Mouse (Mus musculus) spleen, embryonic (tissue): ENCODE measurements around the gene Robo2.
"Not testable (repeated sequence)": the region's sequence is repeated elsewhere in the genome, so short reads cannot be mapped to it uniquely, and the experiment has no call there.

Experiments
- CTCF ChIA-PET: fragments of 350-600 bp; sonication (Branson Sonifier 250); formaldehyde crosslinking; loops from one replicate; lab custom pipeline; 2022; lab: Charles Lee

Robo2 gene

DNA sequence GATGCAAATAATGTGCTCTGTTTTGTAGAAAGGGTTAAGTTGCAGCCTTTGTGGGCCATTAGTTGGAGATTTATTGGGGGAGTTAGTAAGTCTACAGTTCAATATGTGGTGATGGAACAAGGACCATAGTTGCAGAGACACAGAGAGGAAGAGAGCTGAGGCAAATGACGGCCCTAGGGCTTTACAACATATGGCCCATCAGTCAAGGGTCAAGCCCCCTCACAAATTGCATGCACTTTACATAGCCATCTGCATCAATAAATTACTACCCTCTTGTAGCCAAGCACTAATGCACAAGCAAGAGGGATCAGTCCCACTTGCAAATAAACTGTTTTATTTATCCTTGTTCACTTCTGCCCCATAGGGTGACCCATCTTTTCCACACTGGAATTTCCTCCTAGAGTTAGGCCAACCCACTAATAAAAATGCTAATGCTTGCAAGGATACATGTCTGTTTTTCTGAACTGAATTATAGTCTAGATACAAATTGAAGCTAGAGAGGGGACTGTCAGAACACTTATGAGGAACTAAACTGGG lies 194.7 kb downstream of the Robo2 start:
- CTCF ChIA-PET: no interaction called here

DNA sequence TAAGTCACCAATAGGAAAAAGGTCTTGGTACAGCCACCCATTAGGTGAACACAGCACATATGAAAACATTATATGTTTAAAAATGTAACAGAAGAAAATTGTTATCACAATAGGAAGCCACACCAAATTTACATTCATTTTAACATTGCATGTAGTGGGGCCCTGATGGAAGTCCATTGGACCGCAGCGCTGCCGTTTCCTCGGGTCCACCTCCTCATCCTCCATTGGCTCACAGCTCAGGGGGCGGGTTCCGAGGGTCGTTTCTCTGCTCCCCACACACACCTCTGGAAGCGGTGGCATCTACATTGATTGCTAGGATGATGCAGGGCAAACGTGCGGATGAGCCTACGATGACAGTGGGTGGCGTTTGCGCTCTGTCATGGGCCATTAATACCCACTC lies 195.8 kb downstream of the Robo2 start:
- CTCF ChIA-PET: no interaction called here

DNA sequence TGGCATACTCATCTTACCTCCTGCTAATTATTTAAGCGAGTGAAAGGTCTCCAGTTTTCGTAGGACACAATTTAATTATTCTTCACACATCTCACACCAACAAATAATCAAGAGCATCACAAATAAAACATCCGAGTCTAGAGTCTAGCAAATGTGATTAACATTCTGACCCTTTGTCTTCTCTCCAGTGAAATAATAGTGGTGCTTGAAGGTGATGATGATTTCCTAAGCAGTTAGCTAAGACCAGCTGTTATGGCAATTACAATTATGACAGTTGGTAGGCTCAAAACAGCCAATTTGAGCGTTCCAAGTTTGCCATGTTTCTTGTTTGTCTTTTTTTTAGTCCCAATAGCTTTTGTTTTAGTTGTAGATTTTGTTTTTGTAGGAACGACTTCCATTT lies 210.9 kb downstream of the Robo2 start:
- CTCF ChIA-PET: no interaction called here

DNA sequence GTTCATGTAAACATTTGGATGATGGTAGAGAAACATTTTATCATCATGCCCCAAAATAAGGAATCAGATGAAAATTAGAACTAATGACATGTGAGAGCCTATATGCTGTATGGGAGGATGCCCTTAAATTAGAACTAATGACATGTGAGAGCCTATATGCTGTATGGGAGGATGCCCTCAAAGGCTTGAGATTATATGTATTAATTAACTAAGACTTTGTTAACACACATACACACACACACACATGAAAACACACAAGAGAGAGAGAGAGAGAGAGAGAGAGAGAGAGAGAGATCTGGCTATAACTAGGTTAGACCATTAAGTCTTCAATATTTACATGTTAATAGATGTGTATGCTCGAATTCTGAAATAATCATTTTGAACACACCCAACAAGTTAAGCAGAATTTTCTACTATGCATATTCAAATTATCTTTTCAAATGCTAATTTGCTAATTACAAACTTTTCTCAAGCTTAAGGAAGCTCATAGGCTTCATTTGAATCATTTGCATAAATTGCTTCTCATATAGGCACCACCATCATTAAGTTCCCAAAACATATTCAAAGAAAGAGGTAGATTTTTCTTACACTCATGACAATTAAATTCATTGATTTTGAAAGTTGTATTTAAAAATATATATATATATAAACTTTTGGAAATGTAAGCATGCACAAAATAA lies 211.5 kb downstream of the Robo2 start:
- CTCF ChIA-PET: no interaction called here

DNA sequence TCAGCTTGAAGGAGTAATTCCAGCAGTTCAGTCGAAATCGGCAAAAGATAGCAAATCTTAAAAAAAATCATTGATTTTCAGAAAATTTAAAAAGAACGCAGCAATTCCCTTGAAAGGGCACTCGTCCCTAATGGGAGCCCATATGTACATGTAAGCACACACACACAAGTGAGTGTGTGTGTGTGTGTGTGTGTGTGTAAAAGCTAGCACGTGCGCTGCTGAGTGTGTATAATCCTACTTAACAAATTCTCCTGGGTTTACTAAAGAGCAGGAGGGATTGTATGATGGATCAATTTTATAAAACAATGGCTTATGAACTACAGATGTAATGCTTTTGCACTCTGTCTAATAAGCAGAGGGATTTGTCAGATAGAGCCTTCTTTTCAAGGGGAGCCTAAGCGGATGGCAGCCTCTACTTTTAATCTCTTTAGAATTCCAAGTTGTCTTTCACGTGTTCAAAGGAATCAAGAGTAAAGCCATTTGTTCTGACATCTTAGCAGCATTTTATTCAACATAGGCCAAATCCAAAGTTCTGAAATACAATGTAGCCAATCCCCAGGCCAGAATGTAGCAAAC lies 218.6 kb downstream of the Robo2 start:
- CTCF ChIA-PET: no interaction called here

DNA sequence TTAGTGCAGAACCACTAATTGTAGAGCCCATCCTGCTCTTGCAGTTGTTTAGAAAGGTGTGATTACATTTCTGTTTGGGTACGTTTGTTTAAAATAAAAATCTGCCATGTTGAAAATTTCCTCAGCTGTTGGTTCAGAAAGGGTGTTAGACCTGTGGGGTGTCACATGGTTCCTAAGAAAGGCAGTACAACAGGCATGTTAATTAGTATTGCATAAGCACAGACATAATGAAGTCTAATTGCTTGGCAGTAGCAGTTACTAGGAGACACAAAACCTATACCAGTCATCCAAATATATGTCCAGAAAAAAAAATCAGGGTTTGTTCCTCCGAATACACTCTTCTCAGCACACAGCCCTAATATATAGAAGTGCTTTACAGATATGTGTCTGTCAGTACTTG lies 220.0 kb downstream of the Robo2 start:
- CTCF ChIA-PET: no interaction called here

DNA sequence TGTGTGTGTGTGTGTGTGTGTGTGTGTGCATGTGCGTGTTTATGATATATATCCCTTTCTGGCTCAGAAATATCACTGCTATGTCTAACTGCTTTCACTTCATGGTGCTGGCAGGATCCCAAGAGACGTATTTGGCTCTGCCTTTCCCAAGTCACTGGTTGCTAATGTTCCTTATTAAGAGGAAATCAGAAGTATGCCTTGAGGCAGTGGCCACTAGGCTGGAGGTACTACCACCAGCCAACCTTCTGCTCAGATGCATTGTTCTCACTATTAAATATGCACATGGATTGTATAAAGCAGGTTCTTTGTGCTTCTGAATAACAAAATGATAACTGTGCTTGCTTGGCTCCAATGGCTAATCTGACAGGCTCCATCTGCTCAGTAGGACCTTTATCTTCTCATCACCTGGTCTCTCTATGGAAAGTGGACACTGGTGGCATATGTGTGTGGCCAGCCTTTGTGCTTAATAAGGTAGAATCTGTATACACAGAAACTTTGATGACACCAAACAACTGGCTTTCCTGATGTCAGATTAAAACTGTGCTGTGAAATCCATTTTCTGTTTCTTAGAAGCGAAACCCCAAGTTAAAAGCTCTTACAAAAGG lies 229.0 kb downstream of the Robo2 start:
- CTCF ChIA-PET: no interaction called here

DNA sequence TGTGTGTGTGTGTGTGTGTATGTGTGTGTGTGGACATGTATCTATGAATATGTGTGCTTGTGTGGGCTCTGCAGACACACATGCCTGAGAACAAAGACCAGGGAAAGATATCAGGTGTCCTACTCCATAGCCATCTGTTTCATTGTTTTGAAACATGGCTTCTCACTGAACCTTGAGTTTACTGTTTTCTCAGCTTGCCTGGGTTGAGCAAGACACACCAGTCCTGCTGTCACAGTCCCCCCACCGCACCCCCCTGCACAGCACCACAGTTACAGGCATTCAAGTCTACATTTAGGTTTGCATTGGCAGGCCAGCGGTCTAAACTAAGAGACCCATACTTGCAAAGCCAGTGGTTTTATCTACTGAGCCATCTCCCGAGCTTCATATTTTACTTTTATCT lies 239.0 kb downstream of the Robo2 start:
- CTCF ChIA-PET: no interaction called here

DNA sequence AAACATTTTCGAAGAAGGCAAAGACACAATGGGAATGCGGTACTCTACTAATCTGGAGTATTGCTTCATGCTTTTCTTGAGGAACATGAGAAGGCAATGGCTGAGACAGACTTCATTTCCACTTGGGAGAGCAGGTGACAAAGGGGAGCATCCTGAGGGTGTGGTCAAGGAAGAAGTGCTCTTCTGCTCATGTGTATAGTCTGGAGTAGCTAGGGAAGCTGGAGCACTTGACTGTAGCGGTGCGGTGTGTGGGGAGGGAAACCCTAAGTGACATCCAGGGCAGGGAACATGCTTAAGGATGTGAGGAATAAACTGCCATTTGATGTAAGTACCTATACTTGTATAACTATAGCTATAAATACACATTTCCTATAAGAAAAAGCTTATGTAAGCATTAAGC lies 242.0 kb downstream of the Robo2 start:
- CTCF ChIA-PET: no interaction called here

DNA sequence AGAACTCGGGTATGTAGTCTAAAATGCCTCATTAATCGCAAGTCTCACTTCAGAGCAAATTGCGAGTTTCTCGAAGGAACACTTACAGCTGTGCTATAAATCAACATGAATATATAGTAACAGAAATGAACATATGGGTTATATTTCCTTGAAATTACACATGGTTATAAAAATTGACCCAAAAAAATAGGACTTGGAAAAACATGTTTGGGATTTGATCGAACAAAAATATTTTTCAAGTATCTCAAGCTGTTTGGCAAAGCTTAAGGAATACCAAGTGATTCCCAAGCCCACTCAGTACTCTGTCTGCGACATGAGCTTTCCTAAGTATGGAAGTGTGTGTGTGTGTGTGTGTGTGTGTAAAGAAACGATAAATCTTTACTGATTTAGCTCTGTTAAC lies 242.5 kb downstream of the Robo2 start:
- CTCF ChIA-PET: no interaction called here

DNA sequence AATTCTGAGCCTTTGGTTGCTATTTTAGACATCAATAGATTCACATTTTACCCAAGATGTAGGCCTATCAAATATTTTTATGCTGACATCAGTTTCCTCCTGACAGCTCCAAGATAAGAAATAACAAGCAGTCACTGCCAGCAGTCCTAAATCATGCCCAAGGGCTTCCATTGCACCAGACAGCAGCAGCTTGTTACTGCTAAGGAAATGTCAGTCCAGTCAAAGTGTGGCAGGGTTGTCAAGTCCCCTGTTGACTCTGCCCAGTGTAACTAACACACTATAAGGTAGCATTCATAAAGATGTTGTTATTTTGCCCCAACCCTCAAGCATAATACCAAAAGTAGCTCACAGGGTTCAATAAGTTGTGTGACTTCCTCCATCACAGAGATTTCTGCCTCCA lies 243.8 kb downstream of the Robo2 start:
- CTCF ChIA-PET: no interaction called here

DNA sequence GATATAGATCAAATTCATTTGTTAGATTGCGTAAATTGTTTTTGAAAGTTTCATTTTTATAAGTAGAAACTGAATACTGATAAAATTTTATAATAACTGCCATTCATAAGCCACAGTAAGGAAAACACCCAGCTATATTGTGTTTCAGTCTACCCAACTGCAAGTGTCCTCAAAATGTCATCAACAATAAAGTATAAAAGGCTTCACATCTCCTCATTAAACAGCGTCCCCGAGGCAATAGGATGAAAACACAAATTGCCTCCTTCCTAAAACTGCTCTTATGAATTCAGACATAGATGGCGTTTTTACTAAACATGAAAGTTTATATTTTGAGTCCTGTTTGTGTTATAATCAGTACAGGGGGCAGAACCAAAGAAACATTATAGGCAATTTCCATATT lies 249.6 kb downstream of the Robo2 start:
- CTCF ChIA-PET: no interaction called here

DNA sequence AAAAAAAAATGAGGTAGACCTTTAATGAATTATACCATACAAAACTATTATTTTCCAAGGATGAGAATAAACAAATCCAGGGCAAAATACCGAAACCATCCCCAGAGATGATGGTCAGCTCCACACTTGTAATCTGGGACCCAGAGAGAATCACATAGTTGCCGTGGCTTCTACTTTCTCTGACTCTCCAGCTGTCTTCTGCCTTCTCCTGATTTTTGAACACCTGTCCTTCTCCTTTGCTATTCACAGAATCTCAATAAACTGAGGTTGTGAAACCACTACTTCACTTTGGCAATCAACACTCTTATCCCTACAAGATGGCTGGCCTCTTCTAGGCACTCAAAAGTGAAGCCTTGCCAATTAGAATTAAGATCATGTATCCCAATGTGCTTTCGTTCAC lies 252.4 kb downstream of the Robo2 start:
- CTCF ChIA-PET: no interaction called here

DNA sequence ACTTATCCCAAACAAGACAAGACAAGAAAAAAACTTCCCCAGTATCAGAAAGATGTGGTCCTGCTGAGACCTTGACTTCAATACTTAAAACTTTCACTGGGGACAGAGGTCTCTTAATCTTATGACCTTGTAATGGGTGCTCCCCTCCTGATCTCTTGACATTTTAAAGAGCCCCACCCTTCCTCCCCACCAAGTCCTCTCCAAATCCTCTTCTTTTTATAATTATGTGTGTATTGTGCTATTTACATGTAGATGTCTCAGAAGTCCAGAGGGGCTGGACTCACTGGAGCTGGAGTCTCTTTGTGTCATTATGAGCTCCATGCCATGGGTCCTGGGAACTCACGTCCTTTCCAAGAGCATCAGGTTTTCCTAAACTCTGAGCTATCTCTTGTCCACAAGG lies 275.4 kb downstream of the Robo2 start:
- CTCF ChIA-PET: no interaction called here

DNA sequence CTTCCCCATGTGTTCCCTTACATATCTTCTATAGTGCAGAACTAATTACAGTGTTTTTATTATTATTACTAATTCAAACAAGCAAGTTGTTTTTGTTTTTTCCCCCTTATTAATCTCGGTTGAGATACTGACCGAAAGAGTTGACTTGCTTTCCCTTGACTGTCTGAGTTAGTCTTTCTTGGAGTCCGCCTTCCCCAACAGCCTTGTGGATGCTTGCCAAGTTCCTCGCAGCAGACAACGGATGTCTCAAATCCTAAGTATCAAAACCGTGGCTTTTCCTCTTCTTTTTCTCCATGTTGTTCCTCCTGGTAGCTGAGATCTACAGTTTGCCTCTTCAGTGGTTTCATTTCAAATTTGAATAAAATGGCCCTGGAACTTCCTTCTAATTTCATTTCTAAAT lies 278.8 kb downstream of the Robo2 start:
- CTCF ChIA-PET: no interaction called here

DNA sequence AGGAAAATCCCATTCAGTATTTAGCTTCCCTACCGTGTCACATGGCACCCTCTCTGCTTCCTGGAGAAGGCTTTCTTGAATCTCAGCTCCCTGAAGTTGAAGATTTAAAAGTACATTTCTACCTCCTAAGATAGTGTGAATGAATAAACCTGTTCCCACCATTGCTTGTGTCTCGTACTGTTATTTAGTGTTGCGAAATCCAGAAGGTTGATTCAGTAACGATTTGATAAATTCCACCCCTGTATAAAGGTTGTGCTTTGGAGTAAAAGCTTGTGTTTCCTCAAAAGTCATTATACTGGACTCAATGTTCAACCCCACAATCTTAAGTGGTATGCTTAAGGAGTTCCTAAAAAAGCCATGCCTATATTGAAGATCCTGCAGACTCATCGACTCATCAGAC lies 280.3 kb downstream of the Robo2 start:
- CTCF ChIA-PET: no interaction called here

DNA sequence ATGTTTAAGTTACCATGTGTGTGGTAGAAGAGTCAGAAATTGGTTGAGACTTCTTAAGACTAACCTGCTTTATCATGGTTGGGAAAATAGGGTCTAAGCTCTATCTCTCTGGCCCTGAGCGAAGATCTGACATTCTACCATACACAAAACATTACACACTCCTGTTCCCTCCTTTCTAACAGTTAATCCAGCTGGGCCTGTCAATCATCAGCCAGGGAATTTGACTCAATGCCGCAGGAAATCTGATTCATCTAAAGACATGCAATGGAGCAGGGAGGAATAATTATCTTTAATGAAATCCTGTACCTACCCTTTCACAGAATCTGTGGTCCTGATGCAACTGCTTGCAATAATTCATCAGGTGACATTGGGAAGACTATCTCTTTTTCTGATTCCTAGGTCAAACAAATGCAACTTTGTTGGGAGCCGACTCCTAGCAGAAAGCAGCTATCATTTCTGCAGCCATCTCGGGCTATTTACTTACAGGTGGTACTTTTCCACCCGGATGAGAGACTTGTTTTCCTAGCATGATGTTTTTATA lies 283.1 kb downstream of the Robo2 start:
- CTCF ChIA-PET: no interaction called here

DNA sequence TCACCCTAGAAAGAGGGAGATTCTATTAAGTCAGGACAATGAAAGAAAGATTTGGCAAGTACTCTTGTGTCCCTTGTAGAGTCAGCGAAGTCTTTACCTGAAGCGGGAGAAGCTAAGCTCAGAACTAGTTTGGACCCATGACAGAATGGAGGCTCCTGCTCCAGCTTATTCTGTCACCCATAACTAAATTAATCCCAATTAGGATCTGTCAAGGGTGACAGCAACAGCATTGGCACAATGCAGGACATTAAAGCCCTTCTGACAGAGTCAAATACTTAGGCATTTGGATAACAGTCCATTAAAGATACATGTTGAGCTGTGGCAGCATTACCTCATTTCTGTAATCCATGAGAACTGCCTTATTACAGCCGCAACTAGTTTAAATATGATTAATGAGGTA lies 298.5 kb downstream of the Robo2 start:
- CTCF ChIA-PET: no interaction called here

DNA sequence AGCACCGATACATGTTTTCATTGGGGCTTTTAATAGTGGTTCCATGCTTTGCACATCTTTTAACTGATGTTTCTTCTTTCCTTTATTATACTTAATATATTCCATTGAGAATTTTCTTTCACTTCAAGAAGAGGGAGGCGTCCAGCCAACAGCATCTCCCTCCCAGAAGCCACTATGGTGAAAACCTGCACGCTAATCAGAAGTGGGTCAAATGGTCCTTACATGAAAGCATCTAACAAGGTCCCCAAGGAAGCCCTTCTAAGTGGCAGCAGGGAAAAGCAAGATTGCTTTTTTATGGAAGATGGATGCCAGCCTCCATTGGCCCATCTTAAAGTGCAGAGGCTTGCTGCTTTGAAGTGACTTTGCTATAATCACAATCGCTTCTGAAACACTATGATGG lies 300.5 kb downstream of the Robo2 start:
- CTCF ChIA-PET: no interaction called here

DNA sequence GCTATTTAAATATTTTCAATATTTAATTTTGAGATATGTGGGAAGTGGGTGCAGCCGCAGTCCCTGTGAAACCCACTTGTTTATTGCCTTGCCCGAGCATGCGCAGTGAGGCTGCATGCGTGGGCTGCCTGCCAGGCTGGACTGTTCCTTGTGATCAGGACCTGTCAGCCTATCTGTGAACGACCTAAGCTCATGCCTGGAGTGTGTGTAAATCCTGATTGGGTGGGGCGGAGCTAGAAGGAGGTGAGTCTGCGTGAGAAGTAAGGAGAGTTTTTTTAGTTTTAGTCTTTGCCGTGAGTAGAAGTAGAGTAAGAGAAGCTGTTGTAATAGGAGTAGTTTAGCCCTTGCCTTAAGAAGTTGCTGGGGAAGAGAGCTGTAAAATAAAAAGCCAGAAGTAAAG lies 307.2 kb downstream of the Robo2 start:
- CTCF ChIA-PET: not testable (repeated sequence)

DNA sequence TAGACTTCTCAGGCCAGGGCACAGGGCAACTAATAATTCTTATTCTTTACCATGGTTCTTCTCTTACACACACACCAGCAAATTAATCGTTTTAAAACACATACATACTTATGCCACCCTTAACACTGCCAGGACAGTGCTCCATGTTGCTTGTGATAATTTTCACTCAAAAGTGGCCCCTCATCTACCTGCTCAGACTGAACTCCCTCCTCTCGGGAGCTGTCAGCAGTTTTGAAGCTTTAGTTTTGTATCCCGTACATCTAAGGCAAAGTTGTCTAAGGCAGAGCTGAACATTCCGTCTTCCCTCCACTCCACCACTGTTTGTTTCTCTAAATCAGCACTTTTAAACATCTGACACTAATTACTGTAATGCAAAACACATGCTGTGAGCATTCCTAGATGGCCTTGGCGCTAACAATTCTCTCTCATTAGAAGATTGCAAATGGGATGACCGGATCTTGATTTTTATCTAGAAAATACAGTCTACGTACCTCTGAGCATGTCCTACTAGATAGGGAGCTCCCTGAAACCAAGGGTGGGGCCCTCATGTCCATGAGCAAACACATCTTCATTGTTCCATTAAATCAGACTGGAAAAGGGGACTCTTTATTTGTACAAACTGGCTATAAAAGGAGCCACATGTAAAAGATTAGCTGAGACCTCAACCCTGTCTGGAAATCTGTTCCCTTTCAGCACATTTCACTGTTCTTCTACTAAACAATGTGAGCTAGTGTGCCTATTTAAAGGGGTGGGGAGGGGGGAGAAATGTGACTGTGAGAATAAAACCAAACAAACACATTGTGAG lies 318.4 kb downstream of the Robo2 start:
- CTCF ChIA-PET: no interaction called here

DNA sequence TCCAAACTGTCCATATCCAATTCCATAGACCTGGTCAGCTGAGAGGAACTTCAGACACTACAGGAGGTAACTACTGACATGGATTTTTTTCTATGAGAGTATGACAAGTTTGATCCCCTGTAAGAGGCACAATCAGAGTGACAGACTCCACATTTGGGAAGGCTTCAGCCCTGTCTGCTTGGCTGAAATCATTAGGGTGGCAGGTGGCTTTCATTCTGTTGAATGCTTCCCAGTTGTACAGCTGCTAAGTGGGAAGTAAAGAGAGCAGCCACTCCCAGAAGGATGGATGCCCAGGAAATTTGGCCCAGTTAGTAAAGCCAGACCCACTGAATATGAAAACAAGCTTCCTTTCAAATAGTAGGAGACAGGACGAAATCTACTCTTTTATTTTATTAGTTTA lies 321.7 kb downstream of the Robo2 start:
- CTCF ChIA-PET: no interaction called here
